Mouse (Mus musculus): ENCODE results near the gene Cerk. TPM values are rescaled to one million over a fixed set of nuclear protein-coding genes. Genes with fewer than 3 reads are reported as not detected.
"Not testable (repeated sequence)": the region's sequence is repeated elsewhere in the genome, so short reads cannot be mapped to it uniquely, and the experiment has no call there.

Cerk gene
- polyA plus RNA-seq, 2 experiments from 2014 or later = 5.1 to 5.7 TPM

- ATAC-seq = not testable (repeated sequence)
These were observed 4.6 kb downstream of the Cerk start for GRCm38 (mm10) chr15:86181321-86181720.

GRCm38 (mm10) chr15:86180427-86180826 lies 5.5 kb downstream of the Cerk start:
- ATAC-seq = no peak

GRCm38 (mm10) chr15:86178594-86178993 lies 7.3 kb downstream of the Cerk start:
- ATAC-seq = no peak

- not testable (repeated sequence) for ATAC-seq
These were observed 8.2 kb downstream of the Cerk start for GRCm38 (mm10) chr15:86177703-86178251.

- ATAC-seq = no peak
These were observed 8.9 kb downstream of the Cerk start for GRCm38 (mm10) chr15:86176771-86177702.

GRCm38 (mm10) chr15:86176166-86176565 lies 9.8 kb downstream of the Cerk start:
- no peak for ATAC-seq

- ATAC-seq = no peak
These were observed 10.5 kb downstream of the Cerk start for GRCm38 (mm10) chr15:86175253-86176050.

GRCm38 (mm10) chr15:86173136-86173985 lies 12.6 kb downstream of the Cerk start:
- ATAC-seq = peak; percentile 74

- ATAC-seq = no peak
These were observed 13.4 kb downstream of the Cerk start for GRCm38 (mm10) chr15:86172526-86172925.

GRCm38 (mm10) chr15:86172124-86172523 lies 13.8 kb downstream of the Cerk start:
- ATAC-seq = no peak

GRCm38 (mm10) chr15:86171316-86171715 lies 14.6 kb downstream of the Cerk start:
- no peak for ATAC-seq

GRCm38 (mm10) chr15:86169817-86170110 lies 16.2 kb downstream of the Cerk start:
- no peak for ATAC-seq

- ATAC-seq = no peak
These were observed 16.8 kb downstream of the Cerk start for GRCm38 (mm10) chr15:86168941-86169816.

GRCm38 (mm10) chr15:86168505-86168867 lies 17.5 kb downstream of the Cerk start:
- ATAC-seq = no peak

GRCm38 (mm10) chr15:86167787-86168504 lies 18.0 kb downstream of the Cerk start:
- no peak for ATAC-seq

GRCm38 (mm10) chr15:86167032-86167655 lies 18.8 kb downstream of the Cerk start:
- ATAC-seq = no peak

- no peak for ATAC-seq
These were observed 19.9 kb downstream of the Cerk start for GRCm38 (mm10) chr15:86165811-86166590.

GRCm38 (mm10) chr15:86164718-86165345 lies 21.1 kb downstream of the Cerk start:
- ATAC-seq = no peak

GRCm38 (mm10) chr15:86161800-86162199 lies 24.1 kb downstream of the Cerk start:
- ATAC-seq = not testable (repeated sequence)
